In the genomic region with DNA sequence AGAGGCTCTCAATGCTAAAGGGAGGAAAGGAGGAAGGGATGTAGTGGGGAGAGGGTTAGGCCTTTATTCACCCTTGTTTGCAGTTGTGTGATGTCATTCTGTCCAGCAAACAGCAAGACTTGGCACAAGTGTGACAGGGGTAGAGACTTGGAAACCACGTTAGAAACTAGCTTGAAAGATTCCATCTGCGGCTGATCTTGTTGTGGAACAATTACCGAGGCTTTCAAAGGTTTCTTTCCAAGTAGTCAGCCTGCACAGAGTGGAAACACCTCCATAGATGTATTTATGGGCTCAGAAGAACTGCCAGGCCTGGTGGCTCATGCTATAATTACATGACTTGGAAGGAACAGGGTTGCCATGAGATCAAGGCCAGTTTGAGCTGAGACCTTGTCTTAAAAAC, we compare ENCODE assay signal across 12 mouse cellular contexts.
"Had no signal": no experiment of that assay in that cellular context is flagged by ENCODE, and none has a peak within 500 bp of the region (broad histone marks: within the 10 kb centered on the region; RNA-seq: fewer than 3 reads in every experiment).

No protein-coding gene starts in this region.

- H3K9ac ChIP-seq: limb, embryonic 13.5 days; liver, embryonic 15.5 days; midbrain, embryonic 13.5 days; stomach, embryonic 15.5 days had no signal

- H3K27me3 ChIP-seq: limb, embryonic 13.5 days; midbrain, embryonic 13.5 days; stomach, embryonic 15.5 days had no signal

- DNase-seq: kidney, adult 8-10 months; kidney, postnatal 25 days; lung, adult 2 months; lung, postnatal 36 days; right cerebral cortex, postnatal 14 days; thymus, adult 2 months; thymus, postnatal 25 days had no signal

- H3K4me3 ChIP-seq: limb, embryonic 13.5 days; liver, embryonic 15.5 days; midbrain, embryonic 13.5 days; stomach, embryonic 15.5 days had no signal

- H3K9me3 ChIP-seq: liver, embryonic 15.5 days; midbrain, embryonic 13.5 days; stomach, embryonic 15.5 days had no signal

- H3K27ac ChIP-seq: limb, embryonic 13.5 days; liver, embryonic 15.5 days; midbrain, embryonic 13.5 days; stomach, embryonic 15.5 days had no signal

- H3K36me3 ChIP-seq: limb, embryonic 13.5 days; liver, embryonic 15.5 days; midbrain, embryonic 13.5 days; stomach, embryonic 15.5 days had no signal

- H3K4me2 ChIP-seq: limb, embryonic 13.5 days; liver, embryonic 11.5 days; liver, embryonic 15.5 days; midbrain, embryonic 13.5 days; stomach, embryonic 15.5 days had no signal

- H3K4me1 ChIP-seq: limb, embryonic 13.5 days; midbrain, embryonic 13.5 days; stomach, embryonic 15.5 days had no signal
